Mouse (Mus musculus) liver, adult 2 months (tissue): Measurements from ENCODE around the gene Cldn14. TPM values are rescaled to one million over a fixed set of nuclear protein-coding genes. Genes with fewer than 3 reads are reported as not detected.

Experiments used
- DNase-seq: peaks from one replicate; pipeline ENCODE4 v3.0.0-alpha.2; 2011; ENCODE audit warnings: low read depth, low spot score; ENCODE audit errors: extremely low read depth
- H3K27ac ChIP-seq: fragments of 200-500 bp; replicated peaks from 2 replicates; pipeline ENCODE4 v1.5.1; 2012; ENCODE audit warnings: low read depth, mild to moderate bottlenecking, control low read depth, inconsistent platforms, low read length; ENCODE audit not compliant: insufficient read depth
- H3K27me3 ChIP-seq: fragments of 200-500 bp; 2 replicates; pipeline ENCODE4 v1.6.1; 2012; ENCODE audit warnings: mild to moderate bottlenecking, moderate library complexity, low read length, inconsistent platforms; ENCODE audit not compliant: control insufficient read depth, insufficient read depth
- H3K36me3 ChIP-seq: fragments of 200-500 bp; 2 replicates; pipeline ENCODE4 v1.6.1; 2012; ENCODE audit warnings: low read length, inconsistent platforms; ENCODE audit not compliant: control insufficient read depth, insufficient read depth
- H3K4me1 ChIP-seq: fragments of 200-500 bp; 2 replicates; pipeline ENCODE4 v1.6.1; 2011; ENCODE audit warnings: low read length; ENCODE audit not compliant: control insufficient read depth, insufficient read depth
- H3K4me3 ChIP-seq: fragments of 200-500 bp; 2 replicates; pipeline ENCODE4 v1.5.1; 2011; ENCODE audit warnings: low read depth, mild to moderate bottlenecking, control low read depth, low read length, moderate library complexity; ENCODE audit not compliant: insufficient read depth
- H3K79me2 ChIP-seq: fragments of 200-500 bp; 2 replicates; pipeline ENCODE4 v1.6.1; 2012; ENCODE audit warnings: inconsistent platforms, mild to moderate bottlenecking, low read length, moderate library complexity; ENCODE audit not compliant: control insufficient read depth, insufficient read depth
- H3K9ac ChIP-seq: fragments of 200-500 bp; 2 replicates; pipeline ENCODE4 v1.6.1; 2012; ENCODE audit warnings: low read depth, mild to moderate bottlenecking, control low read depth, inconsistent platforms, low read length
- CTCF ChIP-seq: fragments of 200-500 bp; IDR thresholded peaks from 2 replicates; pipeline ENCODE4 v1.5.1; 2011; ENCODE audit warnings: low read depth, low read length, control low read depth
- POLR2A ChIP-seq: fragments of 200-500 bp; IDR thresholded peaks from 2 replicates; pipeline ENCODE4 v1.6.1; 2011; ENCODE audit warnings: low read length, control low read depth; ENCODE audit not compliant: insufficient read depth; ENCODE audit errors: extremely low read depth
- WGBS: fragments of 180-500 bp; shearing (Covaris S2); methylation state at CpG from one replicate; pipeline ENCODE4 v1.1.7; 2018; 5-methylcytosine and 5-hydroxymethylcytosine counted together
- polyA plus RNA-seq: library from polyadenylated mRNA; depleted of rRNA; stranded (reverse); fragments of >200 nt; gene quantifications from 2 replicates; pipeline ENCODE4 v1.2.3, GENCODE M21; 2012; rRNA removed
- total RNA-seq: library from RNA; depleted of rRNA; stranded (reverse); fragments of >200 nt; gene quantifications from 2 replicates; pipeline ENCODE4 v1.2.3, GENCODE M21; 2014; rRNA removed

Gene Cldn14
- total RNA-seq (8.4 and 14.2 TPM in 2 replicates), polyA plus RNA-seq (37.4 and 39.5 TPM in 2 replicates)

DNA sequence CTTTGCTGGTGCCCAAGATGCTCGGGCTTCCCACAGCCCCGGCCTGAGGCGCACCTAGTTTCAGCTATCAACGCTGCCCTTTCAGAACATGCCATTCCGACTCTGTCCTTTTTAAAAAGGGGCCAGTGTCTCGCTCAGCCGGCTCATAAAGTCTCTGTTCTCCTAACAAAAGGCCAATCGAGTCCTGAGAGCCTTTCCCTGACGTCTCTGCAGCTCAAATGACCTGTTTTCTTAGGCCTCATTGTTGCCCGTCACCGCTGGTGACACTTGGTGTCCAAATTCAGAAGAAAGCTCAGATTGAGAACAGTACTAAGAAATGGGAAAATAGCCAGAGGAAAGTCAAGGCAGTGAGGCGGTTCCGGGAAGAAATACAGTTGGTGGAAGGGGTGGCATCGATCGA is at the start of gene Cldn14:
Gene Cldn14 (minus strand): TSS at position 101 of the 400 bp plus-strand sequence.
- Histone ChIP-seq H3K4me1 (no peaks in the 10 kb centered on the region), H3K9ac (no peak within 1 kb of the TSS), H3K27me3 (no peaks in the 10 kb centered on the region; the same call in 1 of the 2 replicates), H3K4me3 (no peak within 1 kb of the TSS), H3K36me3 (no peaks in the 10 kb centered on the region), H3K79me2 (no peaks in the 10 kb centered on the region), H3K27ac (no peak within 1 kb of the TSS)
- TF ChIP-seq POLR2A (no peak), CTCF (no peak)
- DNase-seq = no peak
- WGBS = 86% methylated on average over 15 of the region's 15 CpGs

DNA sequence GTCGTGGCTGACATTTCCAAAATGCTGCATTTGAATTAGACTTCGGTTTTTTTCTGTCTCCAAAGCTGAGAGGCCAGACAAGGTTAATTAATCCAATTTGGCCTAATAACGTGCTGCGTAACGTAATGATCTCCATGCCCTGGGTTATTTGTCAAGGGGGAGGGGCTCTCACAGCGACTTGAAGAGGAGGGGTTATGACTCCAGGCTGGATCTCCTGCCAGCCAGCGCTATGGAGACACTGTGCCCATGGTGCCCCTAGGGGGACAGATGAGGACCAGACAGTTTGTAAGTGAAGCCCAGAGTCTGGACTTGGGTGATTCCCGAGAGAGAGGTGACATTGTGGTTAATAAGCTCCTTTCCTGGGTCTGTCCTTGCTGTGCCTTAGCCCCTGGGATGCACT is 46.9 kb upstream of the Cldn14 start:
- H3K4me3 ChIP-seq = no peak overlapping the region
- WGBS = 66% methylated on average over 8 of the region's 8 CpGs
- DNase-seq = no peak
- H3K9ac ChIP-seq = no peak overlapping the region
- no peak for TF ChIP-seq CTCF
- TF ChIP-seq POLR2A = no peak
- no peaks in the 10 kb centered on the region for H3K4me1 ChIP-seq
- no peaks in the 10 kb centered on the region for H3K27me3 ChIP-seq
- H3K79me2 ChIP-seq = no peaks in the 10 kb centered on the region
- H3K27ac ChIP-seq = no peak overlapping the region
- H3K36me3 ChIP-seq = no peaks in the 10 kb centered on the region

DNA sequence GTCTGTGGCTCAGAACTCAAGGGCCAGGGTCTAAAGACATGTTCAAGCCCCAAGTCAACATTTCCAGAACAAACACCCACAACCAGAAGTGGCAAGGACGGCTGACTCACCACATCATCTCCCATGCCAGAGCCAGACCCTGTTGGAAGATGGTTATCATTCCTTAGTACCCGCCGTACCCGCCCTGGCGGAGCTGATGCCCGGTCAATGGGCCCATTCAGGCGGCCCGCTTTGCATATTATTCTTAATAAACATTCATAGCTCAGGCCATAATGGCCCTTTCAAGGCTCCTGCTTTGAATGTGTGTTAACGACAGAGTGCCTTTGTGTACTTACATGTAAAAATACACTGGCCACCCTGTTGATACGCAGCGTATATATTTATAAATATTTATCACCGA is 46.5 kb upstream of the Cldn14 start:
- H3K4me1 ChIP-seq = no peaks in the 10 kb centered on the region
- 90% methylated on average over 12 of the region's 12 CpGs for WGBS
- TF ChIP-seq POLR2A = no peak
- TF ChIP-seq CTCF = no peak
- H3K27me3 ChIP-seq = no peaks in the 10 kb centered on the region
- no peak overlapping the region for H3K27ac ChIP-seq
- DNase-seq = no peak
- H3K79me2 ChIP-seq = no peaks in the 10 kb centered on the region
- no peaks in the 10 kb centered on the region for H3K36me3 ChIP-seq
- no peak overlapping the region for H3K4me3 ChIP-seq
- no peak overlapping the region for H3K9ac ChIP-seq

- no peak for DNase-seq
- Histone ChIP-seq H3K27me3 (no peaks in the 10 kb centered on the region), H3K27ac (no peak overlapping the region), H3K79me2 (no peaks in the 10 kb centered on the region), H3K36me3 (no peaks in the 10 kb centered on the region), H3K4me3 (no peak overlapping the region), H3K9ac (no peak overlapping the region), H3K4me1 (no peaks in the 10 kb centered on the region)
- TF ChIP-seq POLR2A (no peak), CTCF (no peak)
- 93% methylated on average over 3 of the region's 3 CpGs for WGBS
Measured at GRCm38 (mm10) chr16:94050368-94050767, 41.7 kb upstream of the Cldn14 start.

DNA sequence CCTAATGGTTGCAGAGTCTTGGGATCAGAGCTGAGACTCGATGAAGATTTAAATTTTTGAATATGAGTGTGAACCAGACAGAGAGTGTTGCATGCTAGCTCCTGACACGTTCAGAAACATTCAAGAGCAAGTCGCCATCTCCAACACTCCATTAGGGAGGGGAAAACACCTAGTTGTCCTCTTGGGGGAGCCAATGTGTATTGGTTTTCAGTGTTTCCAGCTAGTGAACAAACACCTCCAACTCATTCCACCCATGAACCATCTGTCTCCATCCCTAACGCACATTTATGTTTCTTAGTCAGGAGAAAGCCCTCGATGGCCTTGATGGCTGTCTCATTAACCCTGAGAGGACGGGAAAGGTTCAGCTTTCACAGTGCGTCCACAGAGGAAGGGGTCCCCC is 36.4 kb upstream of the Cldn14 start:
- Histone ChIP-seq H3K79me2 (no peaks in the 10 kb centered on the region), H3K36me3 (no peaks in the 10 kb centered on the region), H3K9ac (no peak overlapping the region), H3K4me3 (no peak overlapping the region), H3K4me1 (no peaks in the 10 kb centered on the region), H3K27me3 (peaks cover 5% of the 10 kb centered on the region; the same call in 1 of the 2 replicates), H3K27ac (no peak overlapping the region)
- no peak for TF ChIP-seq CTCF
- no peak for TF ChIP-seq POLR2A
- WGBS = 45% methylated on average over 7 of the region's 7 CpGs
- no peak for DNase-seq

GRCm38 (mm10) chr16:94043797-94044196 is 35.2 kb upstream of the Cldn14 start:
- WGBS = 75% methylated on average over 1 of the region's 1 CpGs
- TF ChIP-seq POLR2A (no peak), CTCF (no peak)
- H3K27ac ChIP-seq = no peak overlapping the region
- no peaks in the 10 kb centered on the region for H3K79me2 ChIP-seq
- H3K36me3 ChIP-seq = no peaks in the 10 kb centered on the region
- no peak overlapping the region for H3K4me3 ChIP-seq
- no peak overlapping the region for H3K9ac ChIP-seq
- peaks cover 5% of the 10 kb centered on the region; the same call in 1 of the 2 replicates for H3K27me3 ChIP-seq
- no peak for DNase-seq
- no peaks in the 10 kb centered on the region for H3K4me1 ChIP-seq
